Mouse (Mus musculus) testis, adult 10 weeks (tissue): ENCODE measurements around the gene Ncf2. TPM values are rescaled to one million over a fixed set of nuclear protein-coding genes. Genes with fewer than 3 reads are reported as not detected.

Experiments
- polyA plus RNA-seq: library from polyadenylated mRNA; stranded (reverse); fragments of 350-450 nt; fragmentation: Illumina TruSeq; extraction: RNeasy Lipid Tissue Mini Kit (QIAGEN cat#74804); gene quantifications from one replicate; pipeline ENCODE4 v1.2.3, GENCODE M21; 2014; ENCODE audit warnings: low read depth, low replicate concordance

The Ncf2 gene
- 0.48 TPM for polyA plus RNA-seq

DNA sequence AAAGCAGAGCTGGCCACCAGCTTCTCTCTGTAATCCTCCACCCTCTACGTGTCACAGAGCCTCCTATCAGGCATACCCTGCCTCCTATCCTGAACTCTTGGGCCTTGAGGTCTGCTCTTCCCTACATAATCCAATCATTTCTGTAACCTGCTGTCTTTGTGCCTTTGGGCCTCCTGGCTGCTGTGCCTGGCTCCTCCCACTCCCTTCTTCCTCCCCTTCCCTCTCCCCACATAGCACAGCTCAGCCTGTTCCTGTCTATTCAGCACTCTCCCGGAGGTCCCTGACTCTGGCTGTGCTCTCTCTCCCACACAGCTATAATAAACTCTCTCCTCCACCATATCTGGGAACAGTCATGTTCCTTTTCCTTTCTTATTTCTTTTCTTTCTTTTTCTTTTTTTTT is at the start of gene Ncf2:
Gene Ncf2 (plus strand): TSS at position 298 of the 400 bp plus-strand sequence.

DNA sequence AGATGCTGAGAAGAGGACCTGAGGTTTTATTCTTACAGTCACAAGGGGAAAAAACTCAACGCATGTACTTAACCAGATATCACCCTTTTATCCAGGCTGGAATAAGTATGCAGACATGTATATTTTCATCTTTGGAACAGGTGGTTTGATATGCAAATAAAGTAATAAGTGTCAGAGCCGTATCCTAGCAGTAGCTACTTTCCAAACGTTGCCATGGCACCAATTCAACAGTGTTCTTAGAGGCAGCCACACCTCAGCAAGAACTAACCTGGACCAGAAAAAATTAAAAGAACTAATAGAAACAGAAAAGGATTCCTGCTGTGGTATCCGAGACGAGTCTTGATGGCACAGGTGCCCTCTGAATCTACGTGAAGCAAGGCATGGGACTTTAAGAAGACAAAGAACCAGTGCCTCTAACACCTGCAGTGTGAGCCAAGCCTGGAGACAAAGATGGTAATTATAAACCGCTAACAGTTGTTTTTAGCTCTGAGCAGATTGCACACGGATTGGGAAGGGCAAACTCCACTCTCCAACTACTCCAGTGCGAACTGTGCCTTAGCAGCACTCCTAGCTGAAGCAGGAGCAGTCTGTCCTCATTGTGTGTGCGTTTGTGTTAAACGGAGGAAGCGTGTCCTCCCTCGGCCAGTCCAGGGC is 49.6 kb upstream of the Ncf2 start, which contains the start of gene Apobec4:
Gene Apobec4 (plus strand): TSS at position 240 of the 654 bp plus-strand sequence.

DNA sequence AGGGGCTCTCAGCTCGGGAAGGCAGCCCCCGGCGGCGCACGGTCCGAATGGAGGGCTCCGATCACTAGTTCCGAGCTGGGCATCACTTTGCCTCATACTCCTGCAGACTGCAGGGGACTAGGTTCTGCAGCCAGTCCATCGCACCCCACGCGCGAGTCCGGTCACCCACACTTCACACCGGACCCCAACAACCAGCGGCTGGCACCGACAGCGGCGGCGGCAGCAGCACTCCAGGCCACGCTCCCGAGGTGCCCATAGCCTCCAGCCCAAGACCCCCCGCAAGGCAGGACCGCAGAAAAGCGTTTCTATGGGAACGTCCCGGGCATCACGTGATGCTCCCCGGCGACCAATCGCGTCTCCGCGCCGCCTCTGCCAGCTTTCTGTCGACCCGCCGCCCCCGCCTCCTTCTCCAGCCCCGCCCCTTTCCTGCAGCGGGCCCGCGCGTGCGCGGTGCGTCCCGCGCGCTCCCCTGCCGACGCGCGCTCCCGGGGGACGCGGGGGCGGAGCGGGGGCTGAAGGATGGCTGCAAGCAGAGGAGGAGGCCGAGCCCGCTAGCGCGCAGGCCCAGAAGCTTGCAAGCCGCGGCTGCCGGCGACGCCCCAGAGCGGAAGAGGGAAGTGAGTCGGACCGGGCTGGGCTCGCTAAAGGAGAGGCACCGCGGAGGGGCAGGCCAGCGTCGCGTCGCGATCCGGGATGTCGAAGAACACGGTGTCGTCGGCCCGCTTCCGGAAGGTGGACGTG is 33.8 kb upstream of the Ncf2 start, which contains the start of the genes Rgl1 and Arpc5:
Gene Rgl1 (minus strand): TSS at position 320 of the 741 bp plus-strand sequence.
Gene Arpc5 (plus strand): TSS at position 511 of the 741 bp plus-strand sequence.

Other genes with a start within 250 kb of the Ncf2 start
- gene Apobec4, start 49.6 kb upstream of the Ncf2 start, polyA plus RNA-seq = 131 TPM
- gene Rgl1, start 33.8 kb upstream of the Ncf2 start, polyA plus RNA-seq = 22.6 TPM
- 61.1 TPM for gene Arpc5, start 33.7 kb upstream of the Ncf2 start, polyA plus RNA-seq
- gene Smg7, start 102.5 kb downstream of the Ncf2 start, polyA plus RNA-seq = 110 TPM
- 0.08 TPM for gene Nmnat2, start 154.8 kb downstream of the Ncf2 start, polyA plus RNA-seq